Mouse (Mus musculus) thymus, postnatal 36 days (tissue): ENCODE measurements around the gene Ap3m1.
A peak's percentile ranks its signal among the peaks of the same experiment; 100 is the strongest.
"Not testable (repeated sequence)": the region's sequence is repeated elsewhere in the genome, so short reads cannot be mapped to it uniquely, and the experiment has no call there.

Source experiments
- DNase-seq, 2 experiments: peaks; one replicate each; pipeline ENCODE4 v3.0.0; 2022; ENCODE audit warnings: mixed read lengths in 2 of 2

Gene Ap3m1

DNA sequence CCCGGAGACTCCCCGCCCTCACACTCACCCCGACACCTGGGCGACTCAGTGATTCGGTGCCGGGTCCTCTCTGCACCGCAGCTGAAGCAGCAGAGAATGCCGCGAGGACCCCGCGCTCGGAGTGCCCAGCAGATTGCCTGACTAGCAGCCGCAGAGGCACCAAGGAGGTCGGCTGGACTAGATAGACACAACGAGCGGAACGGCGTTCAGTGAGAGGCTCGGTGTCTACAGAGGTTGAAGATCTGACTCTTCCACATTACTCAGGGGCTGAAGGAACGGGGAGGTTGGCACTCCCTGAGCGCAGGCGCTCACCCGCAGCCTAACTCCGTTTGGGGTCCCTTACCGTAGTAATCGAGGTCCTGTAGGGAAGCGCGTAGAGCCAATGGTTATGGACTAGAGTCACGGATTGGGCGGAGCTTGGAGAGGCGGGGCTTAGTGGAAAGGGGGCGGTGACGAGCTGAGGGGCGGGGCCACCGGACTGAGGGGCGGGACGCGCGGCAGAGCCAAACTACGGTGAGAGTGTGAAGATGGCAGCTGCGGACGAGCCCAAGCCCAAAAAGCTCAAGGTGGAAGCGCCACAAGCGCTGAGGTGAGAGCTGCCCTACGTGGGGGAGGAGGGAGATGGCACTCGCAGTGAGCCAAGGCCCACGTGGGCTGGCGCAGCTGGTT, at the start of gene Ap3m1, which contains the start of gene Adk:
Gene Ap3m1 (minus strand): TSS at position 397 of the 669 bp plus-strand sequence.
Gene Adk (plus strand): TSS at position 463 of the 669 bp plus-strand sequence.
- DNase-seq: peak; percentile 91 to 95

DNA sequence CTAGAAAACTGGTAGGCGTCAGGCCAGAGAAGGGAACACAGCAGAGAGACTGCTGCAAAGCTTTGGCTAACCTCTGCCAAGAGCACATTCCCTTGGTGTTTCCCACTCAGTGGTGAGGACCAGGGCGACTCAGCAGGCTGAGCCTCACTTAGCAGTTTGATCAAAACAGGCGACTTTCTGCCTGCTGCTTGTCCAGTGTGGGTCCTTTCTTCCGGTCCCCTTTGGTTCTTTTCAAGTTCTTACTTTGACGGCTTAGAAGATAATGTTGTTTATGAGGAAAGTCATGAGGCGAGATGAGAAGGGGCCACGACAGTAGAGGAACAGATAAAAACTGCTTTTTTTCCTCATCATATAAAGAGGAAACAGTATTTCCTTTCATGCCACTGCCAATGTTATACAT, 49.3 kb upstream of the Ap3m1 start:
- DNase-seq: peak in 1 of 2 experiments; percentile 4

DNA sequence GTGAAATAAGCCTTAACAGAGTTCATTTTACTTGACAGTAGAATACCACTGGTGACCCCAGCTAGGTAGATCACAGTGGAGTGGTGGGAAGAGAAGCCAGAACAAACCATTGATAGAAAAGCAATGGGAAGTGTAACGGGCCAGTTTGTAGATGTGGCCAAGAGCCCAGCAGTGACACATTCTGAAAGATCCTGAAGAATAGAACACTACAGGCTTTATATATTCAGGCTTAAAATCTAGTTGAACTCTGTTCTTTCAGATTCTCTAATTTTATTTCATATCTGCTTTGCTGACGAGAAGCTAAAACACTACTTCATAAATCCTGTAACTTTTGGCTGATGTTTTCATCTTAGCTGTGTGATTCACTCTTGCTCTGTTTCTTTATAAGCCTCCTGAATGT, 48.6 kb upstream of the Ap3m1 start:
- no peak for DNase-seq

DNA sequence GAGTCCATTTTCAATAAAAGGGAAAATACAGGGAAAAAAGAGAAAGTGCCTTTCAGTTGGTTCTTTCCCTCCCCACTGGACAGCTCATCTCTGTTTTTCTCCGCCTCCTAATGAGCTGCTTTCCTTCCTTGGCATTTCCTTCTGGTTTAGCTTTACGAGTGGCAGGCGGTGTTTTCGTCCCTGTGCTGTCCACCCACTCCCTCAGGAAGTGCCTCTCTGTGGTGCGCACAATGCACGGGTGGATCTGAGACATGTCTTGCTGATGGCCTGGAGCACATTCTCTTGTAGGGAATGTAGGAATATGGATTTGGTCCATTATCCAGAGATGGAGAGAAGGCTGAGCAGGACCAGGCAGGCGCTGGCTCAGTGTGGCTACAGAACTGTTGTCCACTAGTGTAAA, 47.1 kb upstream of the Ap3m1 start:
- DNase-seq: no peak

DNA sequence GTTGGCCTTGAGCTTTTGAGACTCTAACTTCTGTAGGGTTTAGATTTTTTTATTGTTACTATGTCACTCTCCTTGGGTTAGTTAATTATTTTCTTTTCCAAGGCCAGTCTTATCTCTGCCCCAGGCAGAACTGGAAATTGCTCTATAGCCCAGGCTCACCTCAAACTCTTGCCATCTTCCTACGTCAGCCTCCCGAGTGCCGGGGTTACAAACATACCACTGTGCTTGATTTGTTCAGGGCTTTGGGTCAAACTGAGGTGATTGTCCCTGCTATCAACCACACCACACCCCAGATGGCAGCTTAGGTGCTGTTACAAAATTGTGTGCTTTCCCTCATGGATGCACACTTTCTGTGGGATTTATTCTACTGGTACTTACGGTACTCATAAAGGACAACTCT, 44.4 kb upstream of the Ap3m1 start:
- DNase-seq: no peak

DNA sequence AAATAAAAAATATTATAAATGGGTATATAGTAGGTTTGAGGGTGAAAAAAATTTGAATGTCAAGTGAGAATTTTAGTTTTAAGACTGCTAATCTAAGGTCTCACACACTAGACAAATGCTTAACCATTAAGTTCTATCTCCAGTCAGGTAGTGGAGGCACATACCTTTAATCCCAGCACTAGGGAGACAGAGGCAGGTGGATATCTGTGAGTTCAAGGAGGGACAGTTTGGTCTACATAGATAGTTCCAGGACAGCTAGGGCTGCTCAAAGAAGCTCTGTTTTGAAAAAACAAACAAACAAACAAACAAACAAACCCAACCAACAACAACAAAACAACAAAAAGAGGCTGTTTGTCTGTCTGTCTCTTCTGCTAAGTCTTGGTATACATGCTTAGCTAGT, 44.0 kb upstream of the Ap3m1 start:
- no peak for DNase-seq

DNA sequence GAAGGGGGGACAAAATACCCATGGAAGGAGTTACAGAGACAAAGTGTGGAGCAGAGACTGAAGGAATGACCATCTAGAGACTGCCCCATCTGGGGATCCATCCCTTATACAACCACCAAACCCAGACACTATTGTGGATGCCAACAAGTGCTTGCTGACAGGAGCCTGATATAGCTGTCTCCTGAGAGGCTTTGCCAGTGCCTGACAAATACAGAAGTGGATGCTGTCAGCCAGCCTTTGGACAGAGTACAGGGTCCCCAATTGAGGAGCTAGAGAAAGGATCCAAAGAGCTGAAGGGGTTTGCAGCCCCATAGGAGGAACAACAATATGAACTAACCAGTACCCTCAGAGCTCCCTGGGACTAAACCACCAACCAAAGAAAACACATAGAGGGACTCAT, 41.9 kb upstream of the Ap3m1 start:
- DNase-seq: not testable (repeated sequence)

DNA sequence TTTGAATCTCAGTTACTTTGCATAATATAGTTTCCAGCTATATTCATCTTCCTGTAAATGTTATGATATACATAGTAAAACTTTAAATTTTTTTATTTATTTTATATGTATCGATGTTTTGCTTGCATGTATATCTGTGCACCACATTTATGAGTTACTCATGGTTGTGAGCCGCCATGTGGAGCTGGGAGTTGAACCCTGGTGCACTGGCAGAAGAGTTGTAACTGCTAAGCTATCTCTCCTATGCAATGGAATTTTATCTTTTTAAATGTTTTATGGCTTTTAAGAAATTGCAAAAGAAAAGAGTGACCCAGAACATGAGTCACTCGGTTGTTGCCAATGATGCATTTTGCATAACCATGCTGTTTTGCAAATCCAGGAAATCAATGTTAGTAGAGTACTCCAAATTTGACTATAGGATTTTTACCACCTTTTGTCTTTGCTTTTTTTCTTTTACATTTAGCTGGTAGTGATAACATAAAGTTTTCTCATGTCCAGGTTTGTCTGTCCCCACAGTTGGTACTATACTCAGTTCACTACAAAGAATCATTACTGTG, 38.7 kb upstream of the Ap3m1 start:
- no peak for DNase-seq

DNA sequence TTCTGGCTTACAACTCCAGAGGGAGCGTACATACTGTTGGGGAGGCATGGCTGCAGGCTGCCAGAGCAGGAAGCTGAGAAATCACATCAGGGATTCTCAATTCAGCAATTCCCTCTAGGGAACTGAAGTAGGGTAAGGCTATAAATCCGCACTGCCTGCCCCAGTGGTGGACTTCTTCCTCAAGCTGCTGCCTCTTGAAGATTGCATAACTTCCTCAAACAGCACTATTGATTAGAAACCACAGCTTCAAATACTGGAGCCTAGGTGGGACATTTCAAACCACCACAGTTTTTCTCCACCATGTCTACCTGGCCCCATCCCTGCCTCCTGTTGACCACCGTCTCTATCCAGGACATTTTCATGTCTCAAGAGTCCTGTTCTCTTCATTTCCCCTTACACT, 38.1 kb upstream of the Ap3m1 start:
- no peak for DNase-seq

DNA sequence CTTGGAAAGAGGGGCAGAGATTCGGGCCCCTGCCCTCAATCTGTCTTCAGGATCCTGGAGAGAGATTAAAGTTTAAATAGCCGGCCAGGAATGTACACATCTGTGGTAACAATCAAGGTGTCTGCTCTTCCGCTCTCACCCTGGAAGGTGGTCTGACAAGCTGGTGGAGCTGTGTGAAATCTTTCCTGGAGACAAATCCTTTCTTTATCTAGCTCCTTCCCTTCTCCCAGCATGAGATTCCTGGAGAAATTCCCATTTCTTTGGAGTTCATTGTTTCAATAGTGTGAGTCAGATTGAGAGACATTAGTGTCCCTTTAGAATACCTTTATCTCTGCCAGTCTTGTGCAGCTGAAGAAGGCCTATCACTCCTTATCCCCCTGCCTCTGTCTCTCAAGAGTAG, 36.4 kb upstream of the Ap3m1 start:
- no peak for DNase-seq

DNA sequence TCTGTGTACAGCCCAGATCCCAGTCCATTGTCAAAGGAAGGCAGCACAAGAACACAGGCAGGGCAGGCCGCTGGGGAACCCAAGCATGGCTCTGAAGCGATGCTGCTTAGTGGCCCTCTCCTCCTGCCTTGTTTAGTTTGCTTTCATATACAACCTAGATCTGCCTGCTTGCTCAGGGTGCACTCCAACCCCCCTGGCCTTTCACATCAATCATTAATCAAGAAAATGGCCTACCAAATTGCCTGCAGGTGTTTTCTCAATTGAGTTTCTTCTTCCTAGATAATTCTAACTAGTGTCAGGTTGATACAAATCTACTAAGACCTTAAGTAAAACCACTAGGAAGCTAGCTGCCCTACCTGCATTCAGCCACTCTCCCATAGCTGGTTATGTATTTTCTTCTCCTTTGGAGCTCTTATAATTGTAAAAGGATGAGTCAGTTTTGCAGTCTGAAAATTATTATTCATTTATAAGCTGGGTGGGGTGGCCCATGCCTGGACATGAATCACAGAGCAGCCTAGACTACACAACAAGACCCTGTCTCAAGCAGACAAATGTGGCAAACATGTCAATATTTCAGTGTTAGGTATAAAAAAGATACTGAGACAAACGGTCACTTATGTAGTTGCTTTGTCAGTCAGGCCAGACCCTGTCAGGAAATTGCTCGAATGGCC, 35.2 kb upstream of the Ap3m1 start:
- DNase-seq: no peak

DNA sequence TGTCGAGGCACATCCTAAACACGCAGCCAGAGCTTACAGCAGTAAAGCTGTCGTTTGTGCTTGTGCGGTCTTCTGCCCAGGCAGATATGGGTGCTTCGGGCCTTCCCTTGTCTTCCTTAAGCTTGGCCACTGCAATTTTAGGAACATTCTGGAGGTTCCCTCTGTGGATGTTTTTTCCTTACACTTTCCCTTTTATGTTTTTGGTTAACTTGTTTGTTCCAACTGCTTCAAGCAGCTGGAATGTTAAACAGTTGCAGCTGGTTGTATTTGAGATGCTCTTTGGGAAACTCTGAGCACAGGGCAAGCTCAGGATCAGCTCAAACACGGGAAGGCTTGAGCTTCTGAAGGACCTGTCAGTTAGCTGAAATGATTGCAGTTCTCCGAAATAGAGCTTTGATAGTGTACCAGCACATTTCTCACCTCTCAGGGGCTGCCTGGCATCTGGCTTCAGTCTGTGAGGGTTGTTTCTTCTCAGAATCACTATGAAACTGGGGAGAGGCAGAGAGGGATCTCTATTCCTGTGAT, 34.6 kb upstream of the Ap3m1 start:
- DNase-seq: no peak

DNA sequence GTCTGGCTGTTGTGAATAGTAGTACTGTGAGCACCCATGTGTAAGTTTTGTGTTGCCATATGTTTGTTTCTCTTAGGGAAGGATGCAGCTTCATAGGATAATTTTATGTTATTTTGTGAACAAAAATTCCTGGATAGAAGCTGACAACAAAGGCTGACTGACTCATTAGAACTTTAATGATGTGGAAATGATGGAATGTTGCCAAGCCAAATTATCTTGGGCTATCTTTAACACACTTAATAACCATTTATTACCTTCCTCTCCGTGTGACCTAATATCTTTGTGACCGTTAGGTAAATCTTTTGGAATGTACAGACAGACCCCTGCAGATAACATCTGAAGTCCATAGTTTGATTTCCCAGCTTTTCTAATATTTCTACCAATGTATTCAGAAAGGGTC, 33.8 kb upstream of the Ap3m1 start:
- DNase-seq: no peak

DNA sequence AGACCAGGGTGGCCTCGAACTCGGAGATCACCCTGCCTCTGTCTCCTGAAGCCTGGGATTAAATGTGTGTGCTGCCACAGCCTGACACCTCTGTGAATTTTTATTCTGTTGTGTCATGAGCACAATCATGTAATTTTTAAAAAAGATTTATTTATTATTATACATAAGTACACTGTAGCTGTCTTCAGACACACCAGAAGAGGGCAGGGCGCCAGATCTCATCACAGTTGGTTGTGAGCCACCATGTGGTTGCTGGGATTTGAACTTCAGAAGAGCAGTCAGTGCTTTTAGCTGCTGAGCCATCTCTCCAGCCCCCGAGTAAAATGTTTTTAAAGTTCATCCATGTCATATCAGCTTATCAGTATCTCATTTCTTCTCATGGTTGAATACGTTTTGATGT, 33.4 kb upstream of the Ap3m1 start:
- DNase-seq: no peak

DNA sequence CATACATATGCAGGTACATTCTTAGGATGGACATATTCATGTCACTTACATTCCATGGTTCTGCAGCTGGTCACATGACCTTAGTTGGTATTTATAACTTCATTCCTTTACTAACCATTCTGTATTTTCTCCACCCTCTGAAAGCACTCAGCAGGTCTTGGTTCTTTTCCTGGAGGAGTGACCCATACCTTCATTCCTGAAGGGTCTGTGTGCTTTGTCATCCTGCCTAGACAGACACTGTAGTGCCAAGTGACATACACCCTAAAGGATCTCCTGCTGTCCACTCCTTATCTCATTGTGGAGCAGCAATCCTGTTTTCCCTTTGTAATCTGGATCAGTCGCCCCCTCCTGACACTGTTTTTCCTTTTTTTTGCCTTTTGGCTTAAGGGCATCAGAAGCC, 30.5 kb upstream of the Ap3m1 start:
- DNase-seq: no peak

DNA sequence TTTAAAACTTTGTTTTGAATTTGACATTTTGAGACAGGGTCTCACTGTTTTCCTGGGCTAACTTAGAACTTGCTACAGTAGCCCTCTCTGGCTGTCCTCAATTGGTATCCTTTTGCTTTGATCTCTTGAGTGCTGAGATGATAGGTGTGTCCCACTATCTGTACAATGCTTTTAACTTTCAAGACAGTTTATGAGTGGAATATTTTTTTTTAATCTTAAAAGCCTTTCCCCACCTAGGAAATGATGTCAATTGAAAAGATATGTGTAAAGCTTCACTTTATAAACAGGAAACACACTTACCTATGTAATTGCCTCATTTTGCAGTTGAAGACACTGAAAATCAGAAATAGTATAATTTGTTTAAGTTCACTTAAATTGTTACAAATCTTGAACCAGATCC, 26.2 kb upstream of the Ap3m1 start:
- DNase-seq: no peak

DNA sequence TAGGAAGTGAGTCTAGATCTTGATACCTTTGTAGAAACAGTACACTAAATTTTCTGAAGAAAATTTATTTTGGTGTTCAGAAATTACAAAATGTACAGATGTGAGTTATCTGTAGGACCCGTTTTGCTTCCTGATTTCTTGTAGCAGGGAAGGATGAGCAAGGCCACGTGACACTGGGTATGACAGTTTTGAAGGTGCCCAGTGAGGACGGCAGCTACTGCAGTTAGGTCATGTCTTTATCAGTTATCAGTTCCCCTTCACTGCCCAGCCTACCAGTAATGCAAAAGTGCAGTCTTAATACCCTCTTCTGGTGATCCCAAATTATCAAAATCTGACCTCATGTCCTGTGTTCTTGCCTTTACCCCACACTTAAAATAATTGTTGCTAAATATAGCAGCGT, 25.6 kb upstream of the Ap3m1 start:
- DNase-seq: no peak

DNA sequence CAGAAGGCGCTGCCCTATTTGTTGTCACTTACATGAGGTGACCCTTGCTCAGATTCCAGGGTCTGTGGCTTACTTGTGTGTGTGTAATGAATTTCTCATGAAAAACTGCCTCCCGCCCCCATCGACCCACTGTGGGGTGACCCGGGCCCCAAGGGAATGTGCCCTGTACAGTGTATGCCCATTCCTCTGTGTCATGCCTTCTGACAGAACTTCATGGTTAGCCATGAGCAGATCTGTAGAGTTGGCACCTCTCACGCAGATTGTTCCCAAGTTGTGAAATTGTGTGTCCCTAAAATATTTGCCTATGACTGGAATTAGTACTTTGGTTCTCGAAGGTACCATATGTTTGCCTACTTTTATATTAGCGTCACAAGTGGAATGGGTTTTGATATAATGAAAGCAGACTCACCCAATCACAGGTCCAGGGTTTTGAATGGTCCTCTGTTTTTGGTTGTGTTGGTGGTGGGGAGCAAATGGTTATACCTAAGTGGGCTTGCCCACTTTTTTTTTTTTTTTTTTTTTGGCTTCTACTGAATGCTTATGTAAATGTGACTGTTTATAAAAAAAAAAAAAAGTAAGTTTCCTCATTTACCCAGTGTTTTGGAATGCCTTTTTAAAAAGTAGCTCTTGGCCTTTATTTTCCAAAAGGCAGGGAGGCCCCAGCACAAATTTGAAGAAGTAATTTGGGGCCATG, 24.3 kb upstream of the Ap3m1 start:
- DNase-seq: peak in 1 of 2 experiments; percentile 16

DNA sequence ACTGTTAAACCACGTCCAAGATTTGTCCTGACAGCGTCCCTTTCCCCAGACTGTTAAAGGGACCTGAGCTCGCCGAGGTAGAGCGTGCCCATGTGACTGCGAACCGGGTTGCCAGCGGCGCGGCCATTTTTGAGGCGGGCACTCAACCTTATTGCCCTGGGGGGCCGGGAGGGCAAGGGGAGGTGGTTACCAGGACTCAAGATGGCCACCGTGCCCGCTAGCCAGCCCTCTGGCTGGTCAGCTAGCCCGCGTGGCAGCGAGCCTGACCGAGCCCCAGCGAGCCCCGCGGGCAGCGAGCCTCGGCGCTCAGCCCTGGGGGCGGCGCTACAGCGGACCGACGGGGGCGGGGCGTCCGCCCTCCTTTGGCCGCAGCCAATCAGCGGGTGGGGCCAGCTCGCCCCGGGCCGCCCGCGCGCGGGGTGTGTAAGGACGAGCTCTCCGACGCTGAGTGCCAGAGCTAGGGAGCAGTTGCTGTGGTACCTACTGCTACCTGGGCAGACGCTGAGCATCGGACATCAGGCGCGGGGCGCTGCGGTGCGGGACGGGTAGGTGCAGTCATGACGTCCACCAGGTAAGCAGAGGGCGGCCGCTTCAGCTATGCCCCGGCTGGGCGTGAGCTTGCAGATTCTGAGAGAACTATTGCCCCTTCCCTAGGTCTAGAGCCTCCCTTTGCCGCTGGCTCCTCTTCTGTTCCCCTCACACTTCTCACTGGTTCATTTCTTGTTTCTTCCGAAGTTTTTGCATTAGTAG, 23.6 kb upstream of the Ap3m1 start:
- peak; percentile 89 to 90 for DNase-seq

DNA sequence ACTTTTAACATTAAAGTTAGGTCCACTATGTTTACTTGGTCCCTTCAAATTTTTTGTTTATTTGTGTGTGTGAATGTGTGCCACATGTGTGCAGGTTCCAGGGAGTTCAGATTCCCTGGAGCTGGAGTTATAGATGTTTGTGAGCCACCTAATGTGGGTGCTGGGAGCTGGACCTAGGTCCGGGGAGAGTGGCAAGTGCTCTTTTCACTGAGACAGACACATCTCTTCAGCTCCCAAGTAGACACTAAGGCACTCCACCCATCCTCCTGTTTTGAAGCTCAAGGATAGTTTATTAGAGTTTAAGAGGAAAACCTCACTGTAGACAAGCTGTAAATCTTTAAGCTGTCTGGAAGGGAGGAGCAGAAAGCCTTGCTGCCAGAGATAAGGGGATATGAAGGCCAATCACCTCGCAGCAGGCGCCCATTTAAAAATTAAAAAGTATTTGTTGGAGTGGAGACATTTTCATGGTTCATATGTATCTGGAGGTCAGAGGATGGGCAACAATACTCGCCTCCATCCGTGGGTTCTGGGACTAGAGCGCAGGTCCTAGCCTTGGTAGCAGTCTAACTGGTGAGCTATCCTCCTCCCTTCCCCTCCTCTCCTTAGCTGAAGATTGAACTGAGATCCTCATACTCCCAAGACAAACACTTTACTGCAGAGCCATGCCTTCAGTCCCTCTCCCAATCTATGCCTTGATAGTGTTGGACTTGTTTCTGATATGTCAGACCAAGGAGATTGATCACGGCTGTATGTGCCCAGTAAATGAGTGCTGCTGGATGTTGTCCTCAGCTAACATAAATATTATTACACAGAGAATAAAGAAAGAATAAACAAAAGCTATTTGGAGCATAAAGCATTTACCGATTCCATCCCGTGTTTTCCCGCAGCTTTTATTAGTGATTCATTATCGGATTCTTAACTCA, 22.4 kb upstream of the Ap3m1 start:
- no peak for DNase-seq

DNA sequence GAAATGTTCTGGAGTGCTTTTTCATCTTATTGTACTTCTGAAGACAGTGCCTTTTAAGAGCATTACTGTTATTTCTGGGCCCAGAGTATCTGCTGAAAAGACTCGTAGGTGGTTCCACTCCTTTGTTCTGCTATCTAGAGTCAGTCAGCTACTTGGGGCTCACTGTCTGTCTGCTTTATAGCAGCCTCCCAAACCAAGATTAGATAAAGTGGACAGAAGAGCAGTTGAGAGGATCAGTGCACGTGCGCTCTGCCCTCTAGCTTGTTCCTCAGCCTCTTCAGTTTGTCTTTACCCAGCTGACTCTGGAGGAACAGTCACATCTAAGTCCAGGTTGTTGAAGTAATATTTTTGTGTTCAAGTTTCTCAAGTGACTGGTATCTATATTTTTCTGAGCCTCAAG, 21.7 kb upstream of the Ap3m1 start:
- no peak for DNase-seq

DNA sequence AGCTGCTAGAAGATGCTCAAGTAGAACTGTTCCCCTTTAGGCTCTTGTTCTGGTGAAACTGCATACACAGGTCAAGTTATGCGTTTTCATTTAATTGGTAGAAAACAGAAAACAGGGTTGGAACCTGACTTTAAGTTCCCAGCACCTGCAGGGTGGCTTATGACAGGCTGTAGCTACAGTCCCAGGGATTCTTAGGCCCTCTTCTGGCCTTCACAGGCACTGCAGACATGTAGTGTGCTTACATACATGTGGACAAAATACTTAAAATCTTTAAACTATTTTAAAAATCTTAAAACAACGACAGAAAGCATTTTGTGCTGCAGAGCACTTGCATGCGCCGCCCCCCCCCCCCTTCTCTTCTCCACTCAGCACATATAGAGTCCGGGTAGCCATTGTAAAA, 17.3 kb upstream of the Ap3m1 start:
- DNase-seq: no peak
